In genomic region chr4:116017300-116017901, GRCm38 (mm10) we compare ENCODE assay signal across 8 mouse cellular contexts. TPM values are rescaled to one million over a fixed set of nuclear protein-coding genes. Genes with fewer than 3 reads are reported as not detected.
A peak's percentile ranks its signal among the peaks of the same experiment; 100 is the strongest.
DNase-seq lines count a peak whose midpoint lies in the region; ATAC-seq lines count a peak whose summit lies in the region.

No protein-coding gene starts in this region.

- no peaks in the 10 kb centered on the region for H3K4me1 ChIP-seq in embryonic facial prominence, embryonic 14.5 days (ENCODE audit: control insufficient read depth, insufficient read depth, low read length)
- H3K4me1 ChIP-seq in heart, embryonic 11.5 days (ENCODE audit: control insufficient read depth, insufficient read depth, low read length), result peaks cover 3% of the 10 kb centered on the region; the same call in 1 of the 2 replicates
- H3K4me1 ChIP-seq in kidney, embryonic 15.5 days, result peaks cover 23% of the 10 kb centered on the region
- H3K4me1 ChIP-seq in liver, embryonic 11.5 days (replicated peaks; ENCODE audit: control insufficient read depth, insufficient read depth, low read length), result peaks cover 5% of the 10 kb centered on the region; the same call in 1 of the 2 replicates

- H3K27me3 ChIP-seq in embryonic facial prominence, embryonic 14.5 days (replicated peaks; ENCODE audit: control insufficient read depth, insufficient read depth, low read length), result peaks cover 62% of the 10 kb centered on the region
- H3K27me3 ChIP-seq in heart, embryonic 11.5 days (ENCODE audit: control insufficient read depth, insufficient read depth, low read length), result peaks cover 71% of the 10 kb centered on the region
- H3K27me3 ChIP-seq in kidney, embryonic 15.5 days, result peaks cover 69% of the 10 kb centered on the region
- peaks cover 54% of the 10 kb centered on the region for H3K27me3 ChIP-seq in liver, embryonic 11.5 days (replicated peaks; ENCODE audit: control insufficient read depth, insufficient read depth, low read length)
- no peaks in the 10 kb centered on the region for H3K27me3 ChIP-seq in splenic B cell, adult 2 months (ENCODE audit: control insufficient read depth, insufficient read depth, low read length, poor library complexity, severe bottlenecking)

- DNase-seq in 416B (ENCODE audit: low read depth), result peak; percentile 81
- peak; percentile 88 to 91 for DNase-seq in adrenal gland, postnatal 36 days
- peak; percentile 83 for DNase-seq in embryonic facial prominence, embryonic 14.5 days (ENCODE audit: low spot score)
- DNase-seq in liver, embryonic 11.5 days (ENCODE audit: low spot score), result peak; percentile 79
- peak; percentile 75 for DNase-seq in naive thymus-derived CD4-positive, alpha-beta T cell, adult 2 months (ENCODE audit: low read depth)
- peak; percentile 41 for DNase-seq in splenic B cell, adult 2 months (ENCODE audit: low read depth, low spot score)

- peak; percentile 90 for ATAC-seq in embryonic facial prominence, embryonic 14.5 days (ENCODE audit: low read depth)
- peak; percentile 80 for ATAC-seq in heart, embryonic 11.5 days (replicated peaks; ENCODE audit: insufficient number of reproducible peaks, low FRiP score, low TSS enrichment)
- ATAC-seq in kidney, embryonic 15.5 days (replicated peaks; ENCODE audit: low FRiP score), result peak; percentile 89
- peak; percentile 72 for ATAC-seq in liver, embryonic 11.5 days (replicated peaks; ENCODE audit: low FRiP score)

- no peak overlapping the region for H3K27ac ChIP-seq in embryonic facial prominence, embryonic 14.5 days (replicated peaks; ENCODE audit: low read depth, low read length)
- H3K27ac ChIP-seq in heart, embryonic 11.5 days (ENCODE audit: low read depth, low read length), result no peak overlapping the region
- H3K27ac ChIP-seq in kidney, embryonic 15.5 days, result peak overlapping the region; percentile 59; the same call in 1 of the 2 replicates
- no peak overlapping the region for H3K27ac ChIP-seq in liver, embryonic 11.5 days (ENCODE audit: low read depth, low read length)

- peak overlapping the region; percentile 62 for H3K4me3 ChIP-seq in embryonic facial prominence, embryonic 14.5 days (ENCODE audit: low read depth, low read length)
- H3K4me3 ChIP-seq in heart, embryonic 11.5 days (ENCODE audit: low read depth, low read length), result peak overlapping the region; percentile 69
- H3K4me3 ChIP-seq in kidney, embryonic 15.5 days (replicated peaks), result peak overlapping the region; percentile 65
- H3K4me3 ChIP-seq in liver, embryonic 11.5 days (ENCODE audit: low read depth, low read length), result peak overlapping the region; percentile 61

- 0% methylated on average over 23 of the region's 60 CpGs for WGBS in embryonic facial prominence, embryonic 14.5 days
- under 1% methylated on average over 60 of the region's 60 CpGs for WGBS in heart, embryonic 11.5 days (ENCODE audit: insufficient replicate concordance)
- WGBS in kidney, embryonic 15.5 days, result under 1% methylated on average over 60 of the region's 60 CpGs
- under 1% methylated on average over 60 of the region's 60 CpGs for WGBS in liver, embryonic 11.5 days

- H3K9ac ChIP-seq in embryonic facial prominence, embryonic 14.5 days (ENCODE audit: low read depth, low read length), result peak overlapping the region; percentile 61
- peak overlapping the region; percentile 62; the same call in 1 of the 2 replicates for H3K9ac ChIP-seq in heart, embryonic 11.5 days (ENCODE audit: low read depth, low read length)
- H3K9ac ChIP-seq in kidney, embryonic 15.5 days, result peak overlapping the region; percentile 46
- peak overlapping the region; percentile 65 for H3K9ac ChIP-seq in liver, embryonic 11.5 days (ENCODE audit: low read depth, low read length)

- H3K36me3 ChIP-seq in embryonic facial prominence, embryonic 14.5 days (ENCODE audit: control insufficient read depth, insufficient read depth, low read length), result no peaks in the 10 kb centered on the region
- H3K36me3 ChIP-seq in heart, embryonic 11.5 days (ENCODE audit: control insufficient read depth, insufficient read depth, low read length), result no peaks in the 10 kb centered on the region
- H3K36me3 ChIP-seq in kidney, embryonic 15.5 days, result no peaks in the 10 kb centered on the region
- H3K36me3 ChIP-seq in liver, embryonic 11.5 days (ENCODE audit: control insufficient read depth, insufficient read depth, low read length), result no peaks in the 10 kb centered on the region
- H3K36me3 ChIP-seq in splenic B cell, adult 2 months (ENCODE audit: control insufficient read depth, insufficient read depth, low read length, poor library complexity, severe bottlenecking), result no peaks in the 10 kb centered on the region

- peak overlapping the region; percentile 100 for H3K4me2 ChIP-seq in embryonic facial prominence, embryonic 14.5 days (ENCODE audit: low read depth, low read length)
- H3K4me2 ChIP-seq in heart, embryonic 11.5 days, result peak overlapping the region; percentile 99
- H3K4me2 ChIP-seq in kidney, embryonic 15.5 days, result peak overlapping the region; percentile 98
- peak overlapping the region; percentile 91 for H3K4me2 ChIP-seq in liver, embryonic 11.5 days

- H3K9me3 ChIP-seq in embryonic facial prominence, embryonic 14.5 days (ENCODE audit: control insufficient read depth, low read length), result no peaks in the 10 kb centered on the region
- H3K9me3 ChIP-seq in heart, embryonic 11.5 days (replicated peaks; ENCODE audit: control insufficient read depth, low read length), result no peaks in the 10 kb centered on the region
- no peaks in the 10 kb centered on the region for H3K9me3 ChIP-seq in kidney, embryonic 15.5 days (replicated peaks)
- no peaks in the 10 kb centered on the region for H3K9me3 ChIP-seq in liver, embryonic 11.5 days (ENCODE audit: control insufficient read depth, low read length)

RNA-seq across cellular contexts. Expression of gene Faah, which starts 0.3 kb away (rescaled TPM):
- total RNA-seq in adrenal gland, postnatal 36 days (2021), result 1 to 10 TPM; 2.6 to 3.4 TPM
- polyA plus RNA-seq in embryonic facial prominence, embryonic 14.5 days (2014; fragmentation: Nextera tagmentation; extraction: Ambion mirVana), result 3.8 and 4.5 TPM in 2 replicates
- 0.94 and 1.1 TPM in 2 replicates for polyA plus RNA-seq in heart, embryonic 11.5 days (2014; fragmentation: Nextera tagmentation; extraction: Ambion mirVana)
- polyA plus RNA-seq in kidney, embryonic 15.5 days (2015; fragmentation: Nextera tagmentation; extraction: Ambion mirVana), result 8.9 and 10.5 TPM in 2 replicates
- 3.9 and 4.7 TPM in 2 replicates for polyA plus RNA-seq in liver, embryonic 11.5 days (2014; fragmentation: Nextera tagmentation; extraction: Ambion mirVana)

RNA-seq across cellular contexts. Expression of gene Nsun4, which starts 36.3 kb away (rescaled TPM):
- total RNA-seq in adrenal gland, postnatal 36 days (2021), result 10 to 100 TPM; 30.5 to 34.6 TPM
- polyA plus RNA-seq in embryonic facial prominence, embryonic 14.5 days (2014; fragmentation: Nextera tagmentation; extraction: Ambion mirVana), result 17.7 and 20.2 TPM in 2 replicates
- 25.9 and 27.8 TPM in 2 replicates for polyA plus RNA-seq in heart, embryonic 11.5 days (2014; fragmentation: Nextera tagmentation; extraction: Ambion mirVana)
- 17.7 and 20.8 TPM in 2 replicates for polyA plus RNA-seq in kidney, embryonic 15.5 days (2015; fragmentation: Nextera tagmentation; extraction: Ambion mirVana)
- 17.8 and 19.5 TPM in 2 replicates for polyA plus RNA-seq in liver, embryonic 11.5 days (2014; fragmentation: Nextera tagmentation; extraction: Ambion mirVana)

RNA-seq across cellular contexts. Expression of gene Uqcrh, which starts 57.5 kb away (rescaled TPM):
- 100 to 1,000 TPM; 612 to 614 TPM for total RNA-seq in adrenal gland, postnatal 36 days (2021)
- polyA plus RNA-seq in embryonic facial prominence, embryonic 14.5 days (2014; fragmentation: Nextera tagmentation; extraction: Ambion mirVana), result 511 and 572 TPM in 2 replicates
- 941 and 954 TPM in 2 replicates for polyA plus RNA-seq in heart, embryonic 11.5 days (2014; fragmentation: Nextera tagmentation; extraction: Ambion mirVana)
- 524 and 598 TPM in 2 replicates for polyA plus RNA-seq in kidney, embryonic 15.5 days (2015; fragmentation: Nextera tagmentation; extraction: Ambion mirVana)
- 483 and 529 TPM in 2 replicates for polyA plus RNA-seq in liver, embryonic 11.5 days (2014; fragmentation: Nextera tagmentation; extraction: Ambion mirVana)

RNA-seq across cellular contexts. Expression of gene Lrrc41, which starts 57.7 kb away (rescaled TPM):
- 10 to 100 TPM; 66.1 to 72.7 TPM for total RNA-seq in adrenal gland, postnatal 36 days (2021)
- 73.1 and 85.5 TPM in 2 replicates for polyA plus RNA-seq in embryonic facial prominence, embryonic 14.5 days (2014; fragmentation: Nextera tagmentation; extraction: Ambion mirVana)
- polyA plus RNA-seq in heart, embryonic 11.5 days (2014; fragmentation: Nextera tagmentation; extraction: Ambion mirVana), result 61.0 and 61.3 TPM in 2 replicates
- polyA plus RNA-seq in kidney, embryonic 15.5 days (2015; fragmentation: Nextera tagmentation; extraction: Ambion mirVana), result 72.4 and 79.5 TPM in 2 replicates
- 67.6 and 70.8 TPM in 2 replicates for polyA plus RNA-seq in liver, embryonic 11.5 days (2014; fragmentation: Nextera tagmentation; extraction: Ambion mirVana)
